Mouse (Mus musculus): Measurements from ENCODE around the gene Fam118b. TPM values are rescaled to one million over a fixed set of nuclear protein-coding genes. Genes with fewer than 3 reads are reported as not detected.

Fam118b gene
- polyA plus RNA-seq, 1 experiment from 2014 or later: 40.9 TPM

DNA sequence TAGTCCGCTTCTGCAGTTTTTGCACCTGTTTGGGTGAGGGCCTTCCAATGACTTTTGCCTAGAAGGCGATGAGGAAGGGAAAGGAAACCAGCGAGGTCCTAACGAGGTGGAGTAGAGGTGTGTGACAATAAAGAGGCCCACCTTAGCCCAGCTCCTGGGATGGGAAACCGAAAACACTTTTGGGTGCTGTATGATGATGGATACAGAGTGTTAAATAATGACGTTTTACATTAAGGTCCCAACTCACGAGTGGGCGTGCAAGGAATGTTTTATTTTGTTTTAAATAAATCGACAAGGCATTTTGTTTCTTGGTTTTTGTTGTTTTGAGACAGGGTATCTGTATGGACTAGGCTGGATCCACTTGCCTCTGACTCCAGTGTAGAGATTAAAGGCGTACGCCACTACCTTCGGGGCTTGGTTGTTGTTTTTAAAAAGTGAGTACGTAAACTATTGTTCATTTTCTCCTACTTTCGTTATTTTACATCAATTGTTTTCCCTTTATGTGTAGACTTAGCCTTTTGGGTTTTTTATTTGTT, 91.4 kb downstream of the Fam118b start:
- DNase-seq (ENCODE audit: low spot score): no peak
- peak overlapping the region; percentile 91 for H3K27ac ChIP-seq
- no peaks in the 10 kb centered on the region for H3K27me3 ChIP-seq (ENCODE audit: insufficient read depth, poor library complexity, severe bottlenecking)
- H3K4me3 ChIP-seq: peak overlapping the region; percentile 68
- WGBS: 50% methylated on average over 14 of the region's 14 CpGs
- H3K4me1 ChIP-seq: peaks cover 10% of the 10 kb centered on the region
- no peaks in the 10 kb centered on the region for H3K9me3 ChIP-seq
- H3K36me3 ChIP-seq: 0 out of 2 replicates have a peak, but pooled peaks cover under 1% of the 10 kb centered on the region

DNA sequence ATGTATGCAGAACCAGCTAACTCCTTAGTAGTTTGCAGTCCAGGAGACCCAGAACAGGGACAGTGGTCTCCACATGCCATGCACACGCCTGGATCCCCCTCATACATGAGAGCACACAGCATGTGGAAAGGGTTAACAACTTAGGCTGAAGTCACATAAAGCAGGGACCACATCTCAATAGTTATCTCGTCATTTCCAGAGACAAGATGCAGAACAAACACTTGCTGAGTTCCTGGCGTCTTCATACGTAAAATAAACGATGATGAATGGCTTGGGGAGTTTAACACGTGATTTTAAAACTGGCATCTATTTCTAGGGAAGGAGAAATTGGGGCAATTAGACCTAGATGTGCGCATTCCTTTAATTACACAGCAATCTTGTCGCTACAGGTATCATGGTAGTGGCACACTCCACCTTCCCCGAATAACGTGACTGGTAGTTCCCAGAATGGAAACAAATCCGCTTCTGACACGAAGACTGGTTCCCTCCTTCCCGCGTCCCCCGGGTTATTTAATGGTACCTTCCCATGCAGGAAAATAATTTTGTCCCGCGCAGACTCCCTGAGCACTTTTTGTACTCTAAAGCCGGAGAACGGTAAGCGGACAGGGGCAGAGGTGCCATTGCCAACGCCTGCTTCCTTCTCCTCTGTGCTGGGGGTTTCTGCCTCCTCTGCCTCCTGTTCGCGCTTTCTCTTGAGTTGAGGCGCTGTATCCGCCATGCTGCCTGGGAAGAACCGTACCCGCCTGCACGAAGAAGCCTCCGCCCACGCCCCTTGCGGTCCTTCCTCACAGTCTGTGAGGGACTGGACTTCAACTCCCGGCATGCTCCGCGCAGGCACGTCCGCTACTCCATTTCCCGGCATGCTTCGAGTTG, 92.1 kb downstream of the Fam118b start, which contains the start of gene Dcps:
Gene Dcps (minus strand): TSS at position 811 of the 873 bp plus-strand sequence.
- Histone ChIP-seq H3K9me3 (no peaks in the 10 kb centered on the region), H3K4me3 (peak within 1 kb of the TSS; percentile 68), H3K36me3 (peaks cover 8% of the 10 kb centered on the region), H3K27me3 (ENCODE audit: insufficient read depth, poor library complexity, severe bottlenecking) (no peaks in the 10 kb centered on the region), H3K27ac (peak within 1 kb of the TSS; percentile 91), H3K4me1 (peaks cover 10% of the 10 kb centered on the region)
- WGBS: under 1% methylated on average over 38 of the region's 38 CpGs
- DNase-seq (ENCODE audit: low spot score): peak; percentile 99

DNA sequence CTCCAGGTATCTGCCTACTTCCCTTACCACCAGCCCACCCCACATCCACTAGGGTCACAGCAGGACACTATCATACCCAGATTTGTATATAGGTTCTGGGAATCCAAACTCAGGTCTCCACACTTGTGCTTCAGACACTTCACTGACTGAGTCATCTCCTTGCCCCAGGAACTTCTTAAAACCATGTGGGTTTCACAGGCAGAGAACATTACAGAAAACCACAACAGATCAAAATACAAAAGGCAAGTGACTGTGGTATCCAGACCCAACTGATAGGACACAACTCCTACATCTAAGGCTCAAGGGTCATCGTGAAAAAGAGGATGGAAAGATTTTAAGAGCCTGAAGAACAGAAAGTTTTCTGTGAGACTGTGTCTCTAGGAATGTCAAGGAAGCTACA, 94.3 kb downstream of the Fam118b start:
- H3K4me1 ChIP-seq: peaks cover 10% of the 10 kb centered on the region
- peaks cover 22% of the 10 kb centered on the region for H3K36me3 ChIP-seq
- WGBS: 85% methylated on average over 1 of the region's 1 CpGs
- no peaks in the 10 kb centered on the region for H3K27me3 ChIP-seq (ENCODE audit: insufficient read depth, poor library complexity, severe bottlenecking)
- DNase-seq (ENCODE audit: low spot score): no peak
- no peak overlapping the region for H3K27ac ChIP-seq
- no peak overlapping the region for H3K4me3 ChIP-seq
- H3K9me3 ChIP-seq: no peaks in the 10 kb centered on the region

DNA sequence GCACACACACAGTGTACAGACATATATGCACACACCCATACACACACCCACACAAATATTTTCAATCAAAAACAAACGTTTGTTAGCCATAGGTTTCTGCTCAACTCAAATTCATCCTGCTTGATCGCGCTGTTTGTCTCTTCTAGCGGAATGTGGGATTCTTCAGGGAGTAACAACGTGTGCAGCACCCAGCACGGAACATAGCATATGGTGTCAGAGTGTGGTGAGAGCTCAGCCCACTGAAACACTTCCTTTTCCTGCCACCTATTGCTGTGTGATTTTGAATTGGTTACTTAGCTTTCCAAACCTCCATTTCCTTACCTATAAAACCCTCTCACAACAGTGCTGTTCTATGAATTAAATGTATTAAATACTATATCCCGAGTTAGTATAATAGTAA, 97.5 kb downstream of the Fam118b start:
- H3K9me3 ChIP-seq: no peaks in the 10 kb centered on the region
- H3K27me3 ChIP-seq (ENCODE audit: insufficient read depth, poor library complexity, severe bottlenecking): no peaks in the 10 kb centered on the region
- peaks cover 26% of the 10 kb centered on the region for H3K36me3 ChIP-seq
- H3K4me1 ChIP-seq: peaks cover 8% of the 10 kb centered on the region
- H3K4me3 ChIP-seq: no peak overlapping the region
- no peak overlapping the region for H3K27ac ChIP-seq
- no peak for DNase-seq (ENCODE audit: low spot score)
- WGBS: 88% methylated on average over 7 of the region's 7 CpGs

Other genes starting within 250 kb of the Fam118b start
- gene St3gal4, start 148.5 kb downstream of the Fam118b start, polyA plus RNA-seq (2016; fragmentation: Nextera tagmentation; extraction: Ambion mirVana): 16.0 and 18.4 TPM in 2 replicates
- 74.8 and 81.9 TPM in 2 replicates for gene Dcps, start 91.7 kb downstream of the Fam118b start, polyA plus RNA-seq (2016; fragmentation: Nextera tagmentation; extraction: Ambion mirVana)
- 96.1 and 97.8 TPM in 2 replicates for gene Srpr, start 67.6 kb downstream of the Fam118b start, polyA plus RNA-seq (2016; fragmentation: Nextera tagmentation; extraction: Ambion mirVana)
- gene Tirap, start 67.5 kb downstream of the Fam118b start, polyA plus RNA-seq (2016; fragmentation: Nextera tagmentation; extraction: Ambion mirVana): 14.1 and 15.3 TPM in 2 replicates
- 64.2 and 73.9 TPM in 2 replicates for gene Foxred1, start 56.8 kb downstream of the Fam118b start, polyA plus RNA-seq (2016; fragmentation: Nextera tagmentation; extraction: Ambion mirVana)
- 23.8 and 26.5 TPM in 2 replicates for gene Rpusd4, start 60 bp upstream of the Fam118b start, polyA plus RNA-seq (2016; fragmentation: Nextera tagmentation; extraction: Ambion mirVana)
- gene Cdon, start 153.3 kb upstream of the Fam118b start, polyA plus RNA-seq (2016; fragmentation: Nextera tagmentation; extraction: Ambion mirVana): 4.0 and 6.2 TPM in 2 replicates